Mouse (Mus musculus): ENCODE results near the gene Mx1. TPM values are rescaled to one million over a fixed set of nuclear protein-coding genes. Genes with fewer than 3 reads are reported as not detected.

Gene Mx1
- polyA plus RNA-seq (2012; rRNA removed) = 0.46 and 0.71 TPM in 2 replicates

GRCm38 (mm10) chr16:97462481-97463181 is at the start of gene Mx1:
Mx1 (minus strand) TSS chr16:97462907.

Other genes starting within 250 kb of the Mx1 start
- gene Bace2, start 106.2 kb downstream of the Mx1 start, polyA plus RNA-seq (2012; rRNA removed) = 0.35 and 0.54 TPM in 2 replicates
- gene Fam3b, start 51.9 kb upstream of the Mx1 start, polyA plus RNA-seq (2012; rRNA removed) = 0.03 TPM in 1 of 2 replicates, not detected in the other
- gene Tmprss2, start 148.3 kb upstream of the Mx1 start, polyA plus RNA-seq (2012; rRNA removed) = 2.4 and 3.2 TPM in 2 replicates

Measured in liver, embryonic 14 days (tissue).